Mouse (Mus musculus): ENCODE measurements around the gene Fbxw4. TPM values are rescaled to one million over a fixed set of nuclear protein-coding genes. Genes with fewer than 3 reads are reported as not detected.

Fbxw4 gene
- polyA plus RNA-seq (2015; fragmentation: Nextera tagmentation; extraction: Ambion mirVana), result 5.8 and 9.2 TPM in 2 replicates

GRCm38 (mm10) chr19:45659738-45660502 is at the start of gene Fbxw4:
Gene Fbxw4, minus strand, starts transcription at chr19:45660312.
- Histone ChIP-seq H3K4me1 (replicated peaks) (peaks cover 42% of the 10 kb centered on the region), H3K4me3 (peak within 1 kb of the TSS; percentile 84), H3K9me3 (no peaks in the 10 kb centered on the region), H3K27ac (replicated peaks) (peak within 1 kb of the TSS; percentile 92), H3K36me3 (no peaks in the 10 kb centered on the region), H3K9ac (peak within 1 kb of the TSS; percentile 96), H3K27me3 (0 out of 2 replicates have a peak, but pooled peaks cover 2% of the 10 kb centered on the region), H3K4me2 (peak within 1 kb of the TSS; percentile 84)
- peak; percentile 84 for ATAC-seq (ENCODE audit: low FRiP score, low read depth)
- under 1% methylated on average over 64 of the region's 94 CpGs for WGBS

GRCm38 (mm10) chr19:45708704-45709103 is 48.6 kb upstream of the Fbxw4 start:
- Histone ChIP-seq H3K36me3 (no peaks in the 10 kb centered on the region), H3K27ac (replicated peaks) (no peak overlapping the region), H3K4me2 (no peak overlapping the region), H3K4me3 (no peak overlapping the region), H3K9me3 (no peaks in the 10 kb centered on the region), H3K4me1 (replicated peaks) (no peaks in the 10 kb centered on the region), H3K9ac (no peak overlapping the region), H3K27me3 (no peaks in the 10 kb centered on the region)
- 65% methylated on average over 3 of the region's 3 CpGs for WGBS
- no peak for ATAC-seq (ENCODE audit: low FRiP score, low read depth)

- Histone ChIP-seq H3K4me3 (no peak overlapping the region), H3K9ac (no peak overlapping the region), H3K9me3 (no peaks in the 10 kb centered on the region), H3K27me3 (peaks cover 13% of the 10 kb centered on the region; the same call in 1 of the 2 replicates), H3K36me3 (no peaks in the 10 kb centered on the region), H3K4me1 (replicated peaks) (0 out of 2 replicates have a peak, but pooled peaks cover 3% of the 10 kb centered on the region), H3K27ac (replicated peaks) (no peak overlapping the region), H3K4me2 (no peak overlapping the region)
- 55% methylated on average over 6 of the region's 6 CpGs for WGBS
- no peak for ATAC-seq (ENCODE audit: low FRiP score, low read depth)
Observed at GRCm38 (mm10) chr19:45696281-45696600, 36.1 kb upstream of the Fbxw4 start.

GRCm38 (mm10) chr19:45695496-45696280 is 35.6 kb upstream of the Fbxw4 start:
- Histone ChIP-seq H3K36me3 (no peaks in the 10 kb centered on the region), H3K4me3 (no peak overlapping the region), H3K4me2 (no peak overlapping the region), H3K4me1 (replicated peaks) (0 out of 2 replicates have a peak, but pooled peaks cover 3% of the 10 kb centered on the region), H3K27me3 (peaks cover 13% of the 10 kb centered on the region; the same call in 1 of the 2 replicates), H3K9me3 (no peaks in the 10 kb centered on the region), H3K27ac (replicated peaks) (no peak overlapping the region), H3K9ac (no peak overlapping the region)
- 23% methylated on average over 25 of the region's 25 CpGs for WGBS
- ATAC-seq (ENCODE audit: low FRiP score, low read depth), result no peak

- Histone ChIP-seq H3K4me3 (no peak overlapping the region), H3K4me1 (replicated peaks) (0 out of 2 replicates have a peak, but pooled peaks cover 3% of the 10 kb centered on the region), H3K9ac (no peak overlapping the region), H3K4me2 (no peak overlapping the region), H3K27me3 (peaks cover 13% of the 10 kb centered on the region; the same call in 1 of the 2 replicates), H3K9me3 (no peaks in the 10 kb centered on the region), H3K27ac (replicated peaks) (no peak overlapping the region), H3K36me3 (no peaks in the 10 kb centered on the region)
- ATAC-seq (ENCODE audit: low FRiP score, low read depth), result no peak
- 23% methylated on average over 3 of the region's 3 CpGs for WGBS
Observed at GRCm38 (mm10) chr19:45694056-45694455, 33.9 kb upstream of the Fbxw4 start.

- Histone ChIP-seq H3K4me1 (replicated peaks) (0 out of 2 replicates have a peak, but pooled peaks cover 3% of the 10 kb centered on the region), H3K9me3 (no peaks in the 10 kb centered on the region), H3K4me2 (no peak overlapping the region), H3K9ac (no peak overlapping the region), H3K4me3 (no peak overlapping the region), H3K36me3 (no peaks in the 10 kb centered on the region), H3K27ac (replicated peaks) (no peak overlapping the region), H3K27me3 (peaks cover 13% of the 10 kb centered on the region; the same call in 1 of the 2 replicates)
- ATAC-seq (ENCODE audit: low FRiP score, low read depth), result no peak
- 92% methylated on average over 8 of the region's 8 CpGs for WGBS
Observed at GRCm38 (mm10) chr19:45692211-45692610, 32.1 kb upstream of the Fbxw4 start.

- no peaks in the 10 kb centered on the region for H3K9me3 ChIP-seq
- H3K9ac ChIP-seq, result no peak overlapping the region
- no peaks in the 10 kb centered on the region for H3K36me3 ChIP-seq
- no peak for ATAC-seq (ENCODE audit: low FRiP score, low read depth)
- no peak overlapping the region for H3K27ac ChIP-seq (replicated peaks)
- no peak overlapping the region for H3K4me3 ChIP-seq
- peaks cover 13% of the 10 kb centered on the region; the same call in 1 of the 2 replicates for H3K27me3 ChIP-seq
- H3K4me2 ChIP-seq, result no peak overlapping the region
- 0 out of 2 replicates have a peak, but pooled peaks cover 3% of the 10 kb centered on the region for H3K4me1 ChIP-seq (replicated peaks)
- WGBS, result 61% methylated on average over 8 of the region's 8 CpGs
Observed at GRCm38 (mm10) chr19:45691001-45691535, 31.0 kb upstream of the Fbxw4 start.

- WGBS, result 72% methylated on average over 4 of the region's 4 CpGs
- Histone ChIP-seq H3K27me3 (0 out of 2 replicates have a peak, but pooled peaks cover 9% of the 10 kb centered on the region), H3K36me3 (no peaks in the 10 kb centered on the region), H3K9ac (no peak overlapping the region), H3K4me3 (no peak overlapping the region), H3K9me3 (no peaks in the 10 kb centered on the region), H3K4me2 (no peak overlapping the region), H3K27ac (replicated peaks) (no peak overlapping the region), H3K4me1 (replicated peaks) (no peaks in the 10 kb centered on the region)
- ATAC-seq (ENCODE audit: low FRiP score, low read depth), result no peak
Observed at GRCm38 (mm10) chr19:45687001-45687400, 26.9 kb upstream of the Fbxw4 start.

GRCm38 (mm10) chr19:45683676-45684075 is 23.6 kb upstream of the Fbxw4 start:
- Histone ChIP-seq H3K4me3 (no peak overlapping the region), H3K27ac (replicated peaks) (no peak overlapping the region), H3K9ac (no peak overlapping the region), H3K9me3 (no peaks in the 10 kb centered on the region), H3K27me3 (peaks cover 18% of the 10 kb centered on the region), H3K4me2 (no peak overlapping the region), H3K36me3 (no peaks in the 10 kb centered on the region), H3K4me1 (replicated peaks) (no peaks in the 10 kb centered on the region)
- 87% methylated on average over 10 of the region's 10 CpGs for WGBS
- no peak for ATAC-seq (ENCODE audit: low FRiP score, low read depth)

- Histone ChIP-seq H3K27ac (replicated peaks) (no peak overlapping the region), H3K9ac (no peak overlapping the region), H3K4me2 (no peak overlapping the region), H3K9me3 (no peaks in the 10 kb centered on the region), H3K4me1 (replicated peaks) (peaks cover 12% of the 10 kb centered on the region), H3K4me3 (no peak overlapping the region), H3K27me3 (peaks cover 36% of the 10 kb centered on the region), H3K36me3 (no peaks in the 10 kb centered on the region)
- ATAC-seq (ENCODE audit: low FRiP score, low read depth), result no peak
- WGBS, result 77% methylated on average over 3 of the region's 3 CpGs
Observed at GRCm38 (mm10) chr19:45680495-45681130, 20.5 kb upstream of the Fbxw4 start.

- H3K4me1 ChIP-seq (replicated peaks), result peaks cover 13% of the 10 kb centered on the region
Observed at GRCm38 (mm10) chr19:45676723-45677269, 16.7 kb upstream of the Fbxw4 start.

More at GRCm38 (mm10) chr19:45676723-45677269, 16.7 kb upstream of the Fbxw4 start:
- Histone ChIP-seq H3K27ac (replicated peaks) (no peak overlapping the region), H3K9me3 (no peaks in the 10 kb centered on the region), H3K4me2 (peak overlapping the region; percentile 51), H3K36me3 (no peaks in the 10 kb centered on the region), H3K27me3 (peaks cover 58% of the 10 kb centered on the region), H3K4me3 (no peak overlapping the region; the same call in 1 of the 2 replicates), H3K9ac (no peak overlapping the region)
- ATAC-seq (ENCODE audit: low FRiP score, low read depth), result no peak
- 6% methylated on average over 16 of the region's 16 CpGs for WGBS
